ENCODE assay signal across 25 mouse cellular contexts in the genomic region with DNA sequence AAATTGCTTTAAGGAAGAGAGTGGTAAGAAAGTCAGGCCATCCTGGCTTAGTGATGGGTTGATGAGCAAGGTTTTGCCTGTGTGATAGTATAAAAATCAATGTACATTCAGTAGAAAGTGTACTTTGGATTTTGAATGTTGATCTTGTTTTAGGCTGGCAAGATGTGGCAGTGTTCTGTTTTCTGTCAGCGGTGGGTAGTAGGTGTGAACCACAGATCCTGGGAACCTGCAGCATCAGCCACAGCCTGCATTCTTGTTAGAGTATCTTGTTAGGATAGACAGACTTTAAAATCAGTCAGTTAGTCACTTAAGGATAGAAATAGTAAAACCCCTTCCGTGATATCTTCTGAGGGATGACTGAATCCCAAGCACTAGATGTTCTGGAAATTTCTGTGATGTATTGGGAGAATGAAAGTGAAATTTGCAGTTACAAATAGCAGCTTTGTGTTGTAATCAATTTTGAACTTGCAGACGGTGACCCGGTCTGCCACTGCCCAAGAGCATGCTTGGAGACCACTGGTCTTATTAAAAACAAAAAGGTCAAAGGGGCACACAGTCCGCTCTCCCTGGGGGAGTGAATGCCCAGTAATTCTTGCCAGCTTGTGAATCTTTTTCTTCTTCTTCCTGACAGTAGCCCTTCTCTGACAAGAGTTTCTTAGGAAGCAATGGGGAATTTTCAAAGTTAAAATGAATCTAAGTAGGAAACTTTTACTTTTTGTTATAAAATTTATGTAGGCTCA. TPM values are rescaled to one million over a fixed set of nuclear protein-coding genes. Genes with fewer than 3 reads are reported as not detected.
DNase-seq lines count a peak whose midpoint lies in the region; ATAC-seq and TF ChIP-seq lines count a peak whose summit lies in the region.
"Had no signal": no experiment of that assay in that cellular context is flagged by ENCODE, and none has a peak within 500 bp of the region (broad histone marks: within the 10 kb centered on the region; RNA-seq: fewer than 3 reads in every experiment).

No protein-coding gene starts in this region.

- no peak for TF ChIP-seq POLR2A in liver, adult 2 months (IDR thresholded peaks at IDR 0.05; ENCODE audit: extremely low read depth, insufficient read depth, low read length)

- no peak for TF ChIP-seq CTCF in liver, adult 2 months (IDR thresholded peaks at IDR 0.05; ENCODE audit: low read depth, low read length)

- no peak overlapping the region for H3K4me3 ChIP-seq in heart, embryonic 14.5 days (ENCODE audit: control insufficient read depth in 1 of 2, insufficient read depth in 1 of 2, low read depth in 1 of 2, low read length in 2 of 2)
- H3K4me3 ChIP-seq in liver, adult 2 months (ENCODE audit: insufficient read depth, low read depth, low read length) = no peak overlapping the region
- H3K4me3 ChIP-seq in liver, embryonic 11.5 days (ENCODE audit: low read depth, low read length) = no peak overlapping the region
- H3K4me3 ChIP-seq: embryonic facial prominence, embryonic 12.5 days; hindbrain, embryonic 12.5 days; intestine, embryonic 15.5 days; liver, embryonic 15.5 days; lung, embryonic 15.5 days; midbrain, embryonic 10.5 days; midbrain, embryonic 15.5 days; neural tube, embryonic 15.5 days; stomach, embryonic 15.5 days had no signal

- peak overlapping the region; percentile 34; the same call in 1 of the 2 replicates for H3K9ac ChIP-seq in heart, embryonic 14.5 days (ENCODE audit: low read length)
- no peak overlapping the region for H3K9ac ChIP-seq in liver, adult 2 months (ENCODE audit: low read depth, low read length)
- H3K9ac ChIP-seq in liver, embryonic 11.5 days (ENCODE audit: low read depth, low read length) = no peak overlapping the region
- H3K9ac ChIP-seq: embryonic facial prominence, embryonic 12.5 days; hindbrain, embryonic 12.5 days; intestine, embryonic 15.5 days; liver, embryonic 15.5 days; lung, embryonic 15.5 days; midbrain, embryonic 15.5 days; neural tube, embryonic 15.5 days; stomach, embryonic 15.5 days had no signal

- 0 out of 2 replicates have a peak overlapping the region, but pooled peaks have one; percentile 1 for H3K4me2 ChIP-seq in heart, embryonic 14.5 days (ENCODE audit: low read length)
- H3K4me2 ChIP-seq in liver, embryonic 11.5 days = no peak overlapping the region
- H3K4me2 ChIP-seq: embryonic facial prominence, embryonic 12.5 days; hindbrain, embryonic 12.5 days; intestine, embryonic 15.5 days; liver, embryonic 15.5 days; lung, embryonic 15.5 days; midbrain, embryonic 15.5 days; neural tube, embryonic 15.5 days; stomach, embryonic 15.5 days had no signal

- peak; percentile 47; the same call in 1 of the 2 replicates for ATAC-seq in heart, embryonic 14.5 days (ENCODE audit: insufficient number of reproducible peaks, insufficient read depth, low FRiP score, low read depth)
- no peak for ATAC-seq in liver, embryonic 11.5 days (replicated peaks; ENCODE audit: low FRiP score)
- ATAC-seq: forebrain, embryonic 14.5 days; hindbrain, postnatal 0 days; intestine, embryonic 15.5 days; midbrain, embryonic 15.5 days had no signal

- peaks cover 35% of the 10 kb centered on the region; the same call in 1 of the 2 replicates for H3K79me2 ChIP-seq in liver, adult 2 months (ENCODE audit: control insufficient read depth, insufficient read depth, low read length)

- H3K27me3 ChIP-seq in heart, embryonic 14.5 days (ENCODE audit: control insufficient read depth, insufficient read depth, low read length) = no peaks in the 10 kb centered on the region
- H3K27me3 ChIP-seq in liver, adult 2 months (ENCODE audit: control insufficient read depth, insufficient read depth, low read length) = no peaks in the 10 kb centered on the region
- H3K27me3 ChIP-seq in liver, embryonic 11.5 days (replicated peaks; ENCODE audit: control insufficient read depth, insufficient read depth, low read length) = no peaks in the 10 kb centered on the region
- H3K27me3 ChIP-seq: embryonic facial prominence, embryonic 12.5 days; hindbrain, embryonic 12.5 days; intestine, embryonic 15.5 days; liver, embryonic 15.5 days; lung, embryonic 15.5 days; midbrain, embryonic 15.5 days; neural tube, embryonic 15.5 days; stomach, embryonic 15.5 days had no signal

- H3K36me3 ChIP-seq in heart, embryonic 14.5 days (ENCODE audit: control insufficient read depth, insufficient read depth, low read length) = peaks cover 1% of the 10 kb centered on the region; the same call in 1 of the 2 replicates
- H3K36me3 ChIP-seq in liver, adult 2 months (ENCODE audit: control insufficient read depth, insufficient read depth, low read length) = no peaks in the 10 kb centered on the region
- H3K36me3 ChIP-seq in liver, embryonic 11.5 days (ENCODE audit: control insufficient read depth, insufficient read depth, low read length) = no peaks in the 10 kb centered on the region
- H3K36me3 ChIP-seq: embryonic facial prominence, embryonic 12.5 days; hindbrain, embryonic 12.5 days; intestine, embryonic 15.5 days; lung, embryonic 15.5 days; midbrain, embryonic 10.5 days; midbrain, embryonic 15.5 days; neural tube, embryonic 15.5 days; stomach, embryonic 15.5 days had no signal

- peaks cover 13 to 54% of the 10 kb centered on the region in 2 experiments for H3K4me1 ChIP-seq in heart, embryonic 14.5 days (ENCODE audit: control insufficient read depth in 2 of 2, insufficient read depth in 2 of 2, low read length in 2 of 2)
- peaks cover 15% of the 10 kb centered on the region for H3K4me1 ChIP-seq in liver, adult 2 months (ENCODE audit: control insufficient read depth, insufficient read depth, low read length)
- H3K4me1 ChIP-seq in liver, embryonic 11.5 days (replicated peaks; ENCODE audit: control insufficient read depth, insufficient read depth, low read length) = peaks cover 33% of the 10 kb centered on the region
- H3K4me1 ChIP-seq: embryonic facial prominence, embryonic 12.5 days had no signal

- peak overlapping the region in 1 of 2 experiments; percentile 43; a peak in 3 of 4 replicates for H3K27ac ChIP-seq in heart, embryonic 14.5 days (replicated peaks in 1 of 2; ENCODE audit: control insufficient read depth in 1 of 2, insufficient read depth in 1 of 2, low read depth in 2 of 2, low read length in 2 of 2)
- peak overlapping the region; percentile 86 for H3K27ac ChIP-seq in liver, adult 2 months (replicated peaks; ENCODE audit: insufficient read depth, low read depth, low read length)
- no peak overlapping the region for H3K27ac ChIP-seq in liver, embryonic 11.5 days (ENCODE audit: low read depth, low read length)
- H3K27ac ChIP-seq: embryonic facial prominence, embryonic 12.5 days; hindbrain, embryonic 12.5 days; hindbrain, postnatal 0 days; intestine, embryonic 15.5 days; liver, embryonic 15.5 days; lung, embryonic 15.5 days; midbrain, embryonic 10.5 days; midbrain, embryonic 15.5 days; neural tube, embryonic 15.5 days; stomach, embryonic 15.5 days had no signal

- H3K9me3 ChIP-seq in heart, embryonic 14.5 days (ENCODE audit: control insufficient read depth, low read length) = no peaks in the 10 kb centered on the region
- H3K9me3 ChIP-seq in liver, embryonic 11.5 days (ENCODE audit: control insufficient read depth, low read length) = no peaks in the 10 kb centered on the region
- H3K9me3 ChIP-seq: embryonic facial prominence, embryonic 12.5 days; hindbrain, embryonic 12.5 days; intestine, embryonic 15.5 days; liver, embryonic 15.5 days; lung, embryonic 15.5 days; midbrain, embryonic 10.5 days; midbrain, embryonic 15.5 days; neural tube, embryonic 15.5 days; stomach, embryonic 15.5 days had no signal

- peak; percentile 66 for DNase-seq in heart, adult 11 months
- DNase-seq in heart, postnatal 36 days = no peak
- no peak for DNase-seq in heart, postnatal 14 days
- peak; percentile 89 for DNase-seq in liver, adult 2 months (ENCODE audit: extremely low read depth, low read depth, low spot score)
- DNase-seq in liver, embryonic 11.5 days (ENCODE audit: low spot score) = no peak
- DNase-seq: adrenal gland, postnatal 25 days; B cell, adult 2 months; cerebellum, adult 18-20 months; cerebellum, postnatal 10 days; kidney, postnatal 36 days; left cerebral cortex, postnatal 4 days; retina, postnatal 1 day; right cerebral cortex, postnatal 25 days had no signal

- intact Hi-C loops in heart, postnatal 36 days (cut with DNase I) = no loop called here
- intact Hi-C loops in heart, postnatal 14 days (cut with DNase I) = no loop called here

- 26% methylated on average over 5 of the region's 5 CpGs for WGBS in heart, embryonic 14.5 days
- WGBS in liver, adult 2 months = 11% methylated on average over 5 of the region's 5 CpGs
- 57% methylated on average over 5 of the region's 5 CpGs for WGBS in liver, embryonic 11.5 days

RNA-seq across cellular contexts. Expression of a gene that starts 17.3 kb away (rescaled TPM):
- total RNA-seq in heart, postnatal 36 days (2021) = 10 to 100 TPM; 68.1 to 82.1 TPM
- polyA plus RNA-seq in heart, embryonic 14.5 days (2014; fragmentation: Nextera tagmentation; extraction: Ambion mirVana) = 28.9 and 33.3 TPM in 2 replicates
- 10 to 100 TPM; 67.5 to 70.7 TPM for total RNA-seq in heart, postnatal 14 days (2021)
- 32.3 and 33.4 TPM in 2 replicates for total RNA-seq in liver, adult 2 months (2014; rRNA removed)
- polyA plus RNA-seq in liver, adult 2 months (2012; rRNA removed) = 5.5 and 7.7 TPM in 2 replicates
- 15.2 and 16.4 TPM in 2 replicates for polyA plus RNA-seq in liver, embryonic 11.5 days (2014; fragmentation: Nextera tagmentation; extraction: Ambion mirVana)

Comparison
In these comparisons a context has a peak if more than half of its experiments do, and no peak if none do; other contexts are left out.
1. DNase-seq: peak in heart, adult 11 months (single experiment) and liver, adult 2 months (single experiment); none in heart, postnatal 36 days (0 of 2), heart, postnatal 14 days (0 of 2) and liver, embryonic 11.5 days (single experiment).